Comparison of ENCODE assay signal across 9 mouse cellular contexts in the genomic region with DNA sequence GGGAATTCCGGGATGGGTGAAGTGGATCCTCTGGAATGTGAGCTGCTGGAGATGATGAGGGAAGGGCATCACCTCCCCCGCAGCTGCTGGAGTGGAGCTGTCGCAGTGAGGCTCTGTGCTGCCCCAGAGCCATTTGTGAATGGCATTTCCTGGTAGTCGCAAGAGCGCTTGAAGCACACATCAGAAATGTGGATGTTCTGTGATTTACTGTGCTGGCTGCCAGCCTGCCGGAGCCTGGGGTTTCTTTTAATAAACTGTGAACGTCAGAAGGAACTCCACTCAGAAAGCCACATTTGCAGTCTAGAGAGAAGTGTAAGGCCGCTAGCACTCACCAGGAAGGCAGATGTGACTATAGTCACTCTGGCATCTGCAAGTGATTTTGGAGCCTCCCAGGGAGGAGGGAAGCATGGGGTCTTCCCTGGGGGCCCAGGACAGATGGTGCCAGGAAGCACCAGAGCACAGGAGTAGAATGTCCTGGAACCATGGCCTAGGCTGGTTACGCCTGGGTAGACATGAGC.
A peak's percentile ranks its signal among the peaks of the same experiment; 100 is the strongest.
DNase-seq lines count a peak whose midpoint lies in the region; ATAC-seq lines count a peak whose summit lies in the region.
"Had no signal": no experiment of that assay in that cellular context is flagged by ENCODE, and none has a peak within 500 bp of the region (broad histone marks: within the 10 kb centered on the region; RNA-seq: fewer than 3 reads in every experiment).

No protein-coding gene starts in this region.

- H3K36me3 ChIP-seq in midbrain, embryonic 13.5 days: no peaks in the 10 kb centered on the region

- no peak overlapping the region for H3K4me2 ChIP-seq in midbrain, embryonic 13.5 days (replicated peaks)

- intact Hi-C loops in heart, postnatal 25 days (cut with DNase I): no loop called here

- no peak overlapping the region for H3K4me3 ChIP-seq in midbrain, embryonic 13.5 days (replicated peaks)

- peaks cover 32% of the 10 kb centered on the region for H3K4me1 ChIP-seq in midbrain, embryonic 13.5 days (replicated peaks)

- DNase-seq in heart, postnatal 4 days: peak; percentile 4
- DNase-seq in heart, adult 18-20 months: no peak
- peak; percentile 40 for DNase-seq in R1 (ENCODE audit: low read depth, low spot score)
- DNase-seq in frontal cortex, adult 2 months (ENCODE audit: extremely low spot score in 1 of 2, low spot score in 1 of 2): peak; percentile 33 to 69
- DNase-seq in cerebellum, adult 9-10 months: no peak
- no peak for DNase-seq in heart, postnatal 25 days (ENCODE audit: low spot score)

- no peak overlapping the region for H3K9ac ChIP-seq in midbrain, embryonic 13.5 days (replicated peaks)

- peak overlapping the region; percentile 22 for H3K27ac ChIP-seq in midbrain, embryonic 13.5 days
- H3K27ac ChIP-seq: macrophage had no signal

- ATAC-seq in midbrain, embryonic 13.5 days: no peak
- no peak for ATAC-seq in CD4-positive, CD25-positive, alpha-beta regulatory T cell, adult 4 months

- H3K27me3 ChIP-seq in midbrain, embryonic 13.5 days: peaks cover 3% of the 10 kb centered on the region; the same call in 1 of the 2 replicates

- H3K9me3 ChIP-seq in midbrain, embryonic 13.5 days: no peaks in the 10 kb centered on the region

- WGBS in midbrain, embryonic 13.5 days: 54% methylated on average over 9 of the region's 9 CpGs

Comparison
In these comparisons a context has a peak if more than half of its experiments do, and no peak if none do; other contexts are left out.
1. DNase-seq: peak in heart, postnatal 4 days (single experiment), R1 (single experiment) and frontal cortex, adult 2 months (2 of 2); none in heart, adult 18-20 months (0 of 2), cerebellum, adult 9-10 months (single experiment) and heart, postnatal 25 days (single experiment).